Mouse (Mus musculus): ENCODE results near the gene Gp6. TPM values are rescaled to one million over a fixed set of nuclear protein-coding genes. Genes with fewer than 3 reads are reported as not detected.

Gp6 gene
- total RNA-seq (2014; rRNA removed) (not detected in 2 replicates), polyA plus RNA-seq (2015; fragmentation: Nextera tagmentation; extraction: Ambion mirVana) (not detected in 2 replicates)

DNA sequence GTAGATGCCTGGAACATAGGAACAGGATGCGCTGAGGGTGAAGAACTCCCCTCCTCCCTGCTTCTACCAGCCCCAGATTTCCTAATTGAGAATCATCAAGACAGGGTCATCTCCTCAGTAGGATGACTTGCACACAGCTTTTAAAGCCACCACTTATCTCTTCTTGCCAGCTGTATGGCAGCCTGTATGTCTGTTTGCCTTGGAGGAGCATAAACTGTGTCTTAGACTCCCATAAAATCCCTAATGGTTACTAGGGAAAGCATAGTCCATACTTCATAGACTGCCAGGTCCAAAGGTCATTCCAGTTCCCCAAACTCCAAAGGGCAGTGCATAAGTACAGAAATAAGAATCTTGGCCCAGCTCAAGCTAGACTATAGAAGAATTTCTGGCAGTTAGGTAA, at the start of gene Gp6:
Gp6 (minus strand) TSS at position 15 of the 400 bp plus-strand sequence.
- TF ChIP-seq CTCF (IDR thresholded peaks at IDR 0.05; ENCODE audit: low read depth) = no peak
- Histone ChIP-seq H3K36me3 (ENCODE audit: insufficient read depth) (no peaks in the 10 kb centered on the region), H3K27ac (ENCODE audit: low read depth, low read length) (no peak within 1 kb of the TSS), H3K4me1 (ENCODE audit: insufficient read depth) (no peaks in the 10 kb centered on the region), H3K9ac (no peak within 1 kb of the TSS), H3K27me3 (ENCODE audit: insufficient read depth, low read length) (no peaks in the 10 kb centered on the region), H3K4me3 (ENCODE audit: low read depth, low read length) (no peak within 1 kb of the TSS), H3K4me2 (ENCODE audit: low read depth) (no peak within 1 kb of the TSS), H3K9me3 (ENCODE audit: low read length) (no peaks in the 10 kb centered on the region)
- ATAC-seq = no peak
- DNase-seq = no peak
- 84% methylated on average over 1 of the region's 1 CpGs for WGBS

- WGBS = 3% methylated on average over 1 of the region's 1 CpGs
- Histone ChIP-seq H3K9me3 (ENCODE audit: low read length) (no peaks in the 10 kb centered on the region), H3K27me3 (ENCODE audit: insufficient read depth, low read length) (no peaks in the 10 kb centered on the region), H3K9ac (no peak overlapping the region), H3K4me3 (ENCODE audit: low read depth, low read length) (no peak overlapping the region), H3K36me3 (ENCODE audit: insufficient read depth) (peaks cover 19% of the 10 kb centered on the region), H3K4me1 (ENCODE audit: insufficient read depth) (0 out of 2 replicates have a peak, but pooled peaks cover 3% of the 10 kb centered on the region), H3K4me2 (ENCODE audit: low read depth) (no peak overlapping the region), H3K27ac (ENCODE audit: low read depth, low read length) (no peak overlapping the region)
- ATAC-seq = no peak
- TF ChIP-seq CTCF (IDR thresholded peaks at IDR 0.05; ENCODE audit: low read depth) = peak; percentile 26; the same call in 1 of the 2 replicates
- no peak for DNase-seq
Measured at GRCm38 (mm10) chr7:4447138-4447537, 49.6 kb upstream of the Gp6 start.

GRCm38 (mm10) chr7:4445216-4445791, 47.8 kb upstream of the Gp6 start, which contains the start of gene Rdh13:
Gene Rdh13, minus strand, starts transcription at chr7:4445649.
- no peaks in the 10 kb centered on the region for H3K27me3 ChIP-seq (ENCODE audit: insufficient read depth, low read length)
- under 1% methylated on average over 35 of the region's 35 CpGs for WGBS
- H3K27ac ChIP-seq (ENCODE audit: low read depth, low read length) = peak within 1 kb of the TSS; percentile 68
- TF ChIP-seq CTCF (IDR thresholded peaks at IDR 0.05; ENCODE audit: low read depth) = peak; percentile 42
- peaks cover 36% of the 10 kb centered on the region for H3K36me3 ChIP-seq (ENCODE audit: insufficient read depth)
- H3K4me3 ChIP-seq (ENCODE audit: low read depth, low read length) = peak within 1 kb of the TSS; percentile 77
- H3K4me2 ChIP-seq (ENCODE audit: low read depth) = peak within 1 kb of the TSS; percentile 57
- peak; percentile 91 for DNase-seq
- peak within 1 kb of the TSS; percentile 69 for H3K9ac ChIP-seq
- no peaks in the 10 kb centered on the region for H3K9me3 ChIP-seq (ENCODE audit: low read length)
- ATAC-seq = peak; percentile 97
- 0 out of 2 replicates have a peak, but pooled peaks cover 3% of the 10 kb centered on the region for H3K4me1 ChIP-seq (ENCODE audit: insufficient read depth)

DNA sequence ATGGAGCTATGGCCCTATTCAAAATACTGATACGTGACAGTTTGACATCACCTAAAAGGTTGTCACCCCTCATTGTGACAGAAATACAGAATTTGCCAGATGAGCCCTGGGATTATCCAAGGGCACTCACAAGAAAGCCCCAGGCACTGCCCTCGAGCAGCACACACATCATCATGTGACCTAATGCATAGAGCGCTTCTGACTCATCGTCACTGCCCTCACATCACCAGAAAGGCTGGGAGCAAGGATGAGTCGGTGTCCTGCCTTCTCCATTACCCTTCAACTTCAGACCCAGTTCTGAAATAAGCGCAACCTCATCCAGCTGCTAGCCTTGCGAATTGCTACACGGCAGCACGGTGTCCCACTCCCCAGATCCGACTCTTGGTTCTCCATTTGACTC, 43.0 kb upstream of the Gp6 start:
- Histone ChIP-seq H3K4me2 (ENCODE audit: low read depth) (no peak overlapping the region), H3K9me3 (ENCODE audit: low read length) (no peaks in the 10 kb centered on the region), H3K27me3 (ENCODE audit: insufficient read depth, low read length) (no peaks in the 10 kb centered on the region), H3K27ac (ENCODE audit: low read depth, low read length) (no peak overlapping the region), H3K4me3 (ENCODE audit: low read depth, low read length) (no peak overlapping the region), H3K36me3 (ENCODE audit: insufficient read depth) (peaks cover 66% of the 10 kb centered on the region), H3K4me1 (ENCODE audit: insufficient read depth) (0 out of 2 replicates have a peak, but pooled peaks cover 3% of the 10 kb centered on the region), H3K9ac (no peak overlapping the region)
- TF ChIP-seq CTCF (IDR thresholded peaks at IDR 0.05; ENCODE audit: low read depth) = no peak
- WGBS = 93% methylated on average over 10 of the region's 10 CpGs
- DNase-seq = no peak
- no peak for ATAC-seq

- Histone ChIP-seq H3K27me3 (ENCODE audit: insufficient read depth, low read length) (no peaks in the 10 kb centered on the region), H3K27ac (ENCODE audit: low read depth, low read length) (no peak overlapping the region), H3K4me3 (ENCODE audit: low read depth, low read length) (no peak overlapping the region), H3K4me2 (ENCODE audit: low read depth) (no peak overlapping the region), H3K36me3 (ENCODE audit: insufficient read depth) (peaks cover 74% of the 10 kb centered on the region), H3K9ac (no peak overlapping the region), H3K9me3 (ENCODE audit: low read length) (no peaks in the 10 kb centered on the region), H3K4me1 (ENCODE audit: insufficient read depth) (no peaks in the 10 kb centered on the region)
- no peak for ATAC-seq
- TF ChIP-seq CTCF (IDR thresholded peaks at IDR 0.05; ENCODE audit: low read depth) = no peak
- 95% methylated on average over 2 of the region's 2 CpGs for WGBS
- no peak for DNase-seq
Measured at GRCm38 (mm10) chr7:4437721-4438120, 40.2 kb upstream of the Gp6 start.

- Histone ChIP-seq H3K9ac (no peak overlapping the region), H3K9me3 (ENCODE audit: low read length) (no peaks in the 10 kb centered on the region), H3K36me3 (ENCODE audit: insufficient read depth) (peaks cover 66% of the 10 kb centered on the region), H3K4me2 (ENCODE audit: low read depth) (no peak overlapping the region), H3K4me3 (ENCODE audit: low read depth, low read length) (no peak overlapping the region), H3K4me1 (ENCODE audit: insufficient read depth) (no peaks in the 10 kb centered on the region), H3K27ac (ENCODE audit: low read depth, low read length) (no peak overlapping the region), H3K27me3 (ENCODE audit: insufficient read depth, low read length) (no peaks in the 10 kb centered on the region)
- ATAC-seq (no peak), DNase-seq (no peak)
- TF ChIP-seq CTCF (IDR thresholded peaks at IDR 0.05; ENCODE audit: low read depth) = no peak
- WGBS = 91% methylated on average over 8 of the region's 8 CpGs
Measured at GRCm38 (mm10) chr7:4432026-4432425, 34.5 kb upstream of the Gp6 start.

DNA sequence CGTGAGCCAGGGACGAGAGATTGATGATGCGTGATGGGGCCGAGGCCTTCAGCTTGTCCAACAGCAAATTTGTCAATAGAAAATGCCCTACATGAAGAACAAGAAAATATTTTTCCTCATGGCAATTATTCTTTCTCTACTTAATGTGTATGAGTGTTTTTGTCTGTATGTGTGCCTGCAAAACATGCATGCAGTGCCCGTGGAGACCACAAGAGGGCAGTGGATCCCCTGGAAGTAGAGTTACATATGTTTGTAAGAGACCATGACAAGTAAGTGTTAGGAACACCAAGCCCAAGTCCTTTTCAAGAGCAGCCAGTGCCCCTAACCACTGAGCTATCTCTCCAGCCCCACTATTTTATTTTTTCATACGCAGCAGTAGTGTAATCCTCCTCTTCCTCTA, 34.0 kb upstream of the Gp6 start:
- H3K36me3 ChIP-seq (ENCODE audit: insufficient read depth) = peaks cover 65% of the 10 kb centered on the region
- 81% methylated on average over 6 of the region's 6 CpGs for WGBS

More for the DNA sequence above, 34.0 kb upstream of the Gp6 start:
- peak; percentile 79 for DNase-seq
- H3K4me3 ChIP-seq (ENCODE audit: low read depth, low read length) = no peak overlapping the region
- no peak for ATAC-seq
- no peaks in the 10 kb centered on the region for H3K9me3 ChIP-seq (ENCODE audit: low read length)
- H3K27me3 ChIP-seq (ENCODE audit: insufficient read depth, low read length) = no peaks in the 10 kb centered on the region
- no peak overlapping the region for H3K9ac ChIP-seq
- no peak overlapping the region for H3K27ac ChIP-seq (ENCODE audit: low read depth, low read length)
- TF ChIP-seq CTCF (IDR thresholded peaks at IDR 0.05; ENCODE audit: low read depth) = peak; percentile 84
- H3K4me2 ChIP-seq (ENCODE audit: low read depth) = no peak overlapping the region
- no peaks in the 10 kb centered on the region for H3K4me1 ChIP-seq (ENCODE audit: insufficient read depth)
